ENCODE assay signal across 12 mouse cellular contexts in the genomic region with DNA sequence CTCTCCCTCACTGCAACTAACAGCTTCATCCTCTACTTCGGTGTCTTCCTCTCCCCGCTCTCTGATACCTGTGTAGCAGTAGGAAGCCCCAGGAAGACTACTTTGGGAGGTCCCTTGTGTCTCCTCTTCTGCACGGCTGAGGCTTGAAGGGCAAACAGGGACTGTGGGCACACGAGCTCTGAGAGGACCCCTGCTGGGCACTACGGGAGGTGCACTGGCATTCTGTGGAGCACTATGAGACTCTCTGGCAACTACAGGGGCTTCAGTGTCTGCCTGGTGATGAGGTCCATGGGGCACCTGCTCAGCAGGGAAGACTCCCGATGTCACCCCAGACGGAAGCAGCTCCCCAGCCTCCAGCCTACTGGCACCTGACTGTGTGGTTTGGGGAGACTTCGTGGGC. TPM values are rescaled to one million over a fixed set of nuclear protein-coding genes. Genes with fewer than 3 reads are reported as not detected.
DNase-seq lines count a peak whose midpoint lies in the region; ATAC-seq and TF ChIP-seq lines count a peak whose summit lies in the region.
"Had no signal": no experiment of that assay in that cellular context is flagged by ENCODE, and none has a peak within 500 bp of the region (broad histone marks: within the 10 kb centered on the region; RNA-seq: fewer than 3 reads in every experiment).

No protein-coding gene starts in this region.

- H3K27me3 ChIP-seq in heart, embryonic 11.5 days (ENCODE audit: control insufficient read depth, insufficient read depth, low read length), result no peaks in the 10 kb centered on the region
- no peaks in the 10 kb centered on the region for H3K27me3 ChIP-seq in liver, embryonic 14.5 days (ENCODE audit: control insufficient read depth, insufficient read depth, low read length)
- H3K27me3 ChIP-seq in liver, embryonic 12.5 days (replicated peaks), result no peaks in the 10 kb centered on the region
- no peaks in the 10 kb centered on the region for H3K27me3 ChIP-seq in CH12.LX (replicated peaks)
- H3K27me3 ChIP-seq: forebrain, embryonic 12.5 days; heart, embryonic 13.5 days; limb, embryonic 12.5 days had no signal

- TF ChIP-seq CTCF in liver, embryonic 14.5 days (IDR thresholded peaks at IDR 0.05; ENCODE audit: low read depth), result peak; percentile 59
- TF ChIP-seq CTCF in CH12.LX (conservative IDR thresholded peaks at IDR 0.05 in 1 of 2, IDR thresholded peaks at IDR 0.05 in 1 of 2; ENCODE audit: low read depth in 2 of 2, low read length in 2 of 2), result peak; percentile 14 to 18; a peak in 1 of 4 replicates

- no peak overlapping the region for H3K4me2 ChIP-seq in heart, embryonic 11.5 days
- H3K4me2 ChIP-seq in liver, embryonic 14.5 days (ENCODE audit: low read depth), result no peak overlapping the region
- H3K4me2 ChIP-seq in liver, embryonic 12.5 days, result no peak overlapping the region
- no peak overlapping the region for H3K4me2 ChIP-seq in CH12.LX (ENCODE audit: insufficient read depth, low read depth, poor library complexity, severe bottlenecking)
- H3K4me2 ChIP-seq: forebrain, embryonic 12.5 days; heart, embryonic 13.5 days; limb, embryonic 12.5 days; midbrain, embryonic 11.5 days had no signal

- in situ Hi-C loops in CH12.LX (cut with MboI; ENCODE audit: low pct_ligation_motif_present, low pct_unique_long_range_greater_than_20kb, low sequenced_read_pairs), result no loop called here

- no peak overlapping the region for H3K9ac ChIP-seq in heart, embryonic 11.5 days (ENCODE audit: low read depth, low read length)
- no peak overlapping the region for H3K9ac ChIP-seq in liver, embryonic 14.5 days (replicated peaks)
- no peak overlapping the region for H3K9ac ChIP-seq in liver, embryonic 12.5 days
- no peak overlapping the region for H3K9ac ChIP-seq in CH12.LX (ENCODE audit: insufficient read depth, low read depth)
- H3K9ac ChIP-seq: forebrain, embryonic 12.5 days; heart, embryonic 13.5 days; limb, embryonic 12.5 days had no signal

- TF ChIP-seq EP300 in liver, embryonic 14.5 days (IDR thresholded peaks at IDR 0.05; ENCODE audit: low read depth), result no peak
- TF ChIP-seq EP300 in CH12.LX (IDR thresholded peaks at IDR 0.05; ENCODE audit: low read length), result no peak

- H3K9me3 ChIP-seq in heart, embryonic 11.5 days (replicated peaks; ENCODE audit: control insufficient read depth, low read length), result no peaks in the 10 kb centered on the region
- no peaks in the 10 kb centered on the region for H3K9me3 ChIP-seq in liver, embryonic 14.5 days (ENCODE audit: control insufficient read depth, low read length)
- no peaks in the 10 kb centered on the region for H3K9me3 ChIP-seq in liver, embryonic 12.5 days (replicated peaks)
- H3K9me3 ChIP-seq in CH12.LX (replicated peaks; ENCODE audit: low read length), result no peaks in the 10 kb centered on the region
- H3K9me3 ChIP-seq: forebrain, embryonic 12.5 days; heart, embryonic 13.5 days; limb, embryonic 12.5 days had no signal

- TF ChIP-seq POLR2A in CH12.LX (IDR thresholded peaks at IDR 0.05; ENCODE audit: low read depth, low read length), result no peak

- no peak overlapping the region for H3K4me3 ChIP-seq in heart, embryonic 11.5 days (ENCODE audit: low read depth, low read length)
- no peak overlapping the region for H3K4me3 ChIP-seq in liver, embryonic 14.5 days (ENCODE audit: insufficient read depth in 1 of 2, low read depth in 2 of 2, low read length in 2 of 2)
- H3K4me3 ChIP-seq in liver, embryonic 12.5 days, result no peak overlapping the region
- H3K4me3 ChIP-seq in CH12.LX (replicated peaks in 1 of 3; ENCODE audit: low read depth in 2 of 3, low read length in 2 of 3, poor library complexity in 1 of 3), result no peak overlapping the region
- H3K4me3 ChIP-seq: forebrain, embryonic 12.5 days; heart, embryonic 13.5 days; limb, embryonic 12.5 days had no signal

- TF ChIP-seq RAD21 in CH12.LX (IDR thresholded peaks at IDR 0.05; ENCODE audit: low read depth, low read length), result no peak

- DNase-seq in heart, adult 11 months, result peak; percentile 79
- DNase-seq in liver, embryonic 14.5 days (ENCODE audit: low read depth in 3 of 3, low spot score in 3 of 3), result no peak
- peak; percentile 9 for DNase-seq in CH12.LX (ENCODE audit: extremely low read depth)
- peak; percentile 6 for DNase-seq in induced T-regulatory cell, adult 2 months (ENCODE audit: low read depth)
- DNase-seq in left cerebral cortex, adult 9 months (ENCODE audit: low spot score in 2 of 2), result no peak

- H3K4me1 ChIP-seq in heart, embryonic 11.5 days (ENCODE audit: control insufficient read depth, insufficient read depth, low read length), result no peaks in the 10 kb centered on the region
- H3K4me1 ChIP-seq in liver, embryonic 14.5 days (replicated peaks; ENCODE audit: control insufficient read depth in 2 of 2, insufficient read depth in 2 of 2, low read length in 1 of 2), result no peaks in the 10 kb centered on the region
- no peaks in the 10 kb centered on the region for H3K4me1 ChIP-seq in liver, embryonic 12.5 days
- H3K4me1 ChIP-seq in CH12.LX (ENCODE audit: control insufficient read depth in 1 of 2, insufficient read depth in 2 of 2), result peaks cover 0 to 3% of the 10 kb centered on the region in 2 experiments; a peak in 1 of 4 replicates
- H3K4me1 ChIP-seq: forebrain, embryonic 12.5 days; heart, embryonic 13.5 days; limb, embryonic 12.5 days had no signal

- dilution Hi-C loops in CH12.LX (cut with MboI; ENCODE audit: extremely low pct_ligation_motif_present, extremely low pct_unique_long_range_greater_than_20kb, low sequenced_read_pairs), result no loop called here

- peaks cover 44% of the 10 kb centered on the region for H3K36me3 ChIP-seq in heart, embryonic 11.5 days (ENCODE audit: control insufficient read depth, insufficient read depth, low read length)
- H3K36me3 ChIP-seq in liver, embryonic 14.5 days (replicated peaks; ENCODE audit: control insufficient read depth, insufficient read depth, low read depth), result peaks cover 4% of the 10 kb centered on the region
- peaks cover 99% of the 10 kb centered on the region for H3K36me3 ChIP-seq in liver, embryonic 12.5 days
- H3K36me3 ChIP-seq in CH12.LX (replicated peaks in 1 of 2; ENCODE audit: control insufficient read depth in 1 of 2, insufficient read depth in 1 of 2, low read length in 1 of 2), result peaks cover 85 to 100% of the 10 kb centered on the region in 2 experiments

- 82% methylated on average over 8 of the region's 8 CpGs for WGBS in heart, embryonic 11.5 days (ENCODE audit: insufficient replicate concordance)
- 73% methylated on average over 8 of the region's 8 CpGs for WGBS in liver, embryonic 14.5 days (ENCODE audit: insufficient replicate concordance)
- WGBS in liver, embryonic 12.5 days (ENCODE audit: insufficient replicate concordance), result 79% methylated on average over 8 of the region's 8 CpGs

- H3K79me2 ChIP-seq in CH12.LX (replicated peaks; ENCODE audit: control insufficient read depth, extremely low read depth, insufficient read depth, poor library complexity, severe bottlenecking), result no peaks in the 10 kb centered on the region

- no peak for ATAC-seq in heart, embryonic 11.5 days (replicated peaks; ENCODE audit: insufficient number of reproducible peaks, low FRiP score, low TSS enrichment)
- no peak for ATAC-seq in liver, embryonic 14.5 days (ENCODE audit: insufficient read depth)
- ATAC-seq in liver, embryonic 12.5 days, result no peak
- no peak for ATAC-seq in frontal cortex, adult (ENCODE audit: low TSS enrichment)

- no peak overlapping the region for H3K27ac ChIP-seq in heart, embryonic 11.5 days (ENCODE audit: low read depth, low read length)
- H3K27ac ChIP-seq in liver, embryonic 14.5 days, result no peak overlapping the region
- H3K27ac ChIP-seq in liver, embryonic 12.5 days, result no peak overlapping the region
- H3K27ac ChIP-seq in CH12.LX (ENCODE audit: insufficient read depth, low read depth), result no peak overlapping the region
- H3K27ac ChIP-seq: forebrain, embryonic 12.5 days; heart, embryonic 13.5 days; limb, embryonic 12.5 days had no signal

TF ChIP-seq in CH12.LX, 34 proteins besides CTCF, POLR2A, EP300 and RAD21:
- TF ChIP-seq ELF1 (IDR thresholded peaks at IDR 0.05; ENCODE audit: low read depth, low read length) (no peak), MAFK (IDR thresholded peaks at IDR 0.05; ENCODE audit: insufficient replicate concordance, low read length) (no peak), JUN (IDR thresholded peaks at IDR 0.05; ENCODE audit: insufficient read depth, low read depth, low read length) (no peak), SIN3A (IDR thresholded peaks at IDR 0.05; ENCODE audit: low read length) (no peak), UBTF (IDR thresholded peaks at IDR 0.05; ENCODE audit: low read depth, low read length) (no peak), MYC (IDR thresholded peaks at IDR 0.05; ENCODE audit: low read depth, low read length) (no peak), PAX5 (IDR thresholded peaks at IDR 0.05; ENCODE audit: low read length) (no peak), MAX (IDR thresholded peaks at IDR 0.05; ENCODE audit: low read length) (no peak), SMC3 (IDR thresholded peaks at IDR 0.05; ENCODE audit: low read depth, low read length) (no peak), ZC3H11A (IDR thresholded peaks at IDR 0.05; ENCODE audit: low read depth, low read length) (no peak), MXI1 (IDR thresholded peaks at IDR 0.05; ENCODE audit: low read depth, low read length) (no peak), RCOR1 (conservative IDR thresholded peaks at IDR 0.05; ENCODE audit: low read depth, low read length) (no peak), ZMIZ1 (IDR thresholded peaks at IDR 0.05; ENCODE audit: low read depth, low read length) (no peak), TCF12 (IDR thresholded peaks at IDR 0.05; ENCODE audit: low read depth, low read length) (no peak)

RNA-seq across cellular contexts. Expression of a gene that starts 32.7 kb away (rescaled TPM):
- polyA plus RNA-seq in heart, embryonic 11.5 days (2014; fragmentation: Nextera tagmentation; extraction: Ambion mirVana), result 19.4 and 22.3 TPM in 2 replicates
- polyA plus RNA-seq in liver, embryonic 14.5 days (2012; rRNA removed), result 6.9 and 9.6 TPM in 2 replicates
- 5.9 and 7.7 TPM in 2 replicates for polyA plus RNA-seq in liver, embryonic 14.5 days (2014; fragmentation: Nextera tagmentation; extraction: Ambion mirVana)
- 9.7 and 10.3 TPM in 2 replicates for polyA plus RNA-seq in liver, embryonic 12.5 days (2016; fragmentation: Nextera tagmentation; extraction: Ambion mirVana)
- total RNA-seq in CH12.LX (2012; rRNA removed) (24.7 and 25.8 TPM in 2 replicates), CH12.LX (2014; rRNA removed) (25.5 and 26.8 TPM in 2 replicates)
- 24.2 and 29.5 TPM in 2 replicates for polyA plus RNA-seq in CH12.LX (2012; ENCODE audit: insufficient read length, low read depth)

Comparison
In these comparisons a context has a peak if more than half of its experiments do, and no peak if none do; other contexts are left out.
1. DNase-seq: peak in heart, adult 11 months (single experiment), CH12.LX (single experiment) and induced T-regulatory cell, adult 2 months (single experiment); none in liver, embryonic 14.5 days (0 of 3) and left cerebral cortex, adult 9 months (0 of 2).